Mouse (Mus musculus) heart, embryonic 12.5 days (tissue): Measurements from ENCODE around the gene Ephb2. TPM values are rescaled to one million over a fixed set of nuclear protein-coding genes. Genes with fewer than 3 reads are reported as not detected.

Source experiments
- ATAC-seq: fragments of 200-750 bp; cut with Nextera tagmentation; 2 replicates; pipeline ENCODE4 v1.8.0; 2017; ENCODE audit warnings: moderate TSS enrichment, moderate library complexity; ENCODE audit not compliant: insufficient number of reproducible peaks, low FRiP score
- H3K27ac ChIP-seq: fragments of 300-500 bp; sonication (generic); 2 replicates; pipeline ENCODE4 v1.5.1; 2016; ENCODE audit warnings: mild to moderate bottlenecking, moderate library complexity; ENCODE audit not compliant: poor library complexity, severe bottlenecking
- H3K27me3 ChIP-seq: fragments of 300-500 bp; sonication (generic); replicated peaks from 2 replicates; pipeline ENCODE4 v1.6.1; 2016; ENCODE audit warnings: mild to moderate bottlenecking, moderate library complexity
- H3K36me3 ChIP-seq: fragments of 300-500 bp; sonication (generic); 2 replicates; pipeline ENCODE4 v1.6.1; 2016; ENCODE audit warnings: mild to moderate bottlenecking, moderate library complexity
- H3K4me1 ChIP-seq: fragments of 300-500 bp; sonication (generic); replicated peaks from 2 replicates; pipeline ENCODE4 v1.6.1; 2016; ENCODE audit warnings: mild to moderate bottlenecking
- H3K4me2 ChIP-seq: fragments of 300-500 bp; sonication (generic); 2 replicates; pipeline ENCODE4 v1.6.1; 2016; ENCODE audit warnings: mild to moderate bottlenecking, moderate library complexity
- H3K4me3 ChIP-seq: fragments of 300-500 bp; sonication (generic); 2 replicates; pipeline ENCODE4 v1.5.1; 2016; ENCODE audit warnings: mild to moderate bottlenecking
- H3K9ac ChIP-seq: fragments of 300-500 bp; sonication (generic); 2 replicates; pipeline ENCODE4 v1.6.1; 2016; ENCODE audit warnings: mild to moderate bottlenecking, moderate library complexity
- H3K9me3 ChIP-seq: fragments of 300-500 bp; sonication (generic); replicated peaks from 2 replicates; pipeline ENCODE4 v1.6.1; 2016; ENCODE audit warnings: mild to moderate bottlenecking, moderate library complexity
- WGBS: fragments of 180-500 bp; shearing (Covaris S2); methylation state at CpG from one replicate; pipeline ENCODE4 v1.1.7; 2016; 5-methylcytosine and 5-hydroxymethylcytosine counted together
- polyA plus RNA-seq: library from polyadenylated mRNA; unstranded; fragments of >200 nt; fragmentation: Nextera tagmentation; extraction: Ambion mirVana; gene quantifications from 2 replicates; pipeline ENCODE4 v1.2.1, GENCODE M21; 2016

Ephb2 gene
- polyA plus RNA-seq, 1 experiment from 2014 or later: 1.5 TPM

GRCm38 (mm10) chr4:136675439-136675838 is 160.3 kb downstream of the Ephb2 start:
- 87% methylated on average over 9 of the region's 9 CpGs for WGBS
- H3K4me3 ChIP-seq: no peak overlapping the region
- no peak overlapping the region for H3K4me2 ChIP-seq
- no peak overlapping the region for H3K9ac ChIP-seq
- H3K4me1 ChIP-seq: peaks cover 12% of the 10 kb centered on the region
- no peaks in the 10 kb centered on the region for H3K36me3 ChIP-seq
- peaks cover 25% of the 10 kb centered on the region for H3K27me3 ChIP-seq
- ATAC-seq: no peak
- H3K27ac ChIP-seq: no peak overlapping the region
- no peaks in the 10 kb centered on the region for H3K9me3 ChIP-seq

GRCm38 (mm10) chr4:136672335-136673090 is 163.3 kb downstream of the Ephb2 start:
- ATAC-seq: no peak; the same call in 1 of the 2 replicates
- peaks cover 18% of the 10 kb centered on the region for H3K27me3 ChIP-seq
- H3K4me3 ChIP-seq: no peak overlapping the region
- 84% methylated on average over 19 of the region's 19 CpGs for WGBS
- H3K9ac ChIP-seq: no peak overlapping the region
- H3K4me2 ChIP-seq: no peak overlapping the region
- no peaks in the 10 kb centered on the region for H3K9me3 ChIP-seq
- H3K4me1 ChIP-seq: 0 out of 2 replicates have a peak, but pooled peaks cover 2% of the 10 kb centered on the region
- H3K36me3 ChIP-seq: no peaks in the 10 kb centered on the region
- no peak overlapping the region for H3K27ac ChIP-seq

- no peak for ATAC-seq
- H3K9me3 ChIP-seq: no peaks in the 10 kb centered on the region; the same call in none of the 2 replicates
- peaks cover 5% of the 10 kb centered on the region; the same call in 1 of the 2 replicates for H3K27me3 ChIP-seq
- no peak overlapping the region for H3K27ac ChIP-seq
- H3K4me1 ChIP-seq: 0 out of 2 replicates have a peak, but pooled peaks cover 3% of the 10 kb centered on the region
- no peak overlapping the region for H3K9ac ChIP-seq
- H3K4me2 ChIP-seq: no peak overlapping the region
- H3K36me3 ChIP-seq: no peaks in the 10 kb centered on the region
- H3K4me3 ChIP-seq: no peak overlapping the region
- 39% methylated on average over 10 of the region's 10 CpGs for WGBS
Measured at GRCm38 (mm10) chr4:136667757-136668156, 168.0 kb downstream of the Ephb2 start.

DNA sequence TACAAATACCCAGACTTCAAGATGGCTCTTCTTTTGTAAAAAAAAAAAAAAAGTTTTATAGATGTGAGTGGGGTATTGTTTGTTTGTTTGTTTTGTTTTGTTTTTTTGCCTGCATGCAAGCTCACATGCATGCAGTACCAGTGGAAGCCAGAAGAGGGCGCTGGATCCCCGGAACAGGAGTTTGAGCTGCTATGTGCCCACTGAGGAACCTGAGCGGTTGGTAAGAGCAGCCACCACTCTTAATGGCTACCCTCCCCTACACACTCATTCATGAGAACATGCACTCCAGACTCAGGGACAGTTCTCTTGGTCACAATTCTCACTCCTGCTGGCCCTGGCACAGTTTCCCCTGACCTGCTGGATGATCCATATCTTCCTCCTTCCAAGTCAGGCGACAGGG is 169.8 kb downstream of the Ephb2 start:
- 57% methylated on average over 4 of the region's 4 CpGs for WGBS

GRCm38 (mm10) chr4:136665068-136665467 is 170.7 kb downstream of the Ephb2 start:
- H3K4me3 ChIP-seq: no peak overlapping the region
- 0 out of 2 replicates have a peak, but pooled peaks cover 3% of the 10 kb centered on the region for H3K4me1 ChIP-seq
- WGBS: 67% methylated on average over 9 of the region's 9 CpGs

More for the DNA sequence above, 169.8 kb downstream of the Ephb2 start:
- H3K4me1 ChIP-seq: 0 out of 2 replicates have a peak, but pooled peaks cover 3% of the 10 kb centered on the region
- no peaks in the 10 kb centered on the region for H3K36me3 ChIP-seq
- no peak for ATAC-seq
- H3K4me3 ChIP-seq: no peak overlapping the region
- H3K27ac ChIP-seq: no peak overlapping the region
- no peaks in the 10 kb centered on the region; the same call in none of the 2 replicates for H3K9me3 ChIP-seq
- no peak overlapping the region for H3K9ac ChIP-seq
- no peak overlapping the region for H3K4me2 ChIP-seq
- H3K27me3 ChIP-seq: no peaks in the 10 kb centered on the region

DNA sequence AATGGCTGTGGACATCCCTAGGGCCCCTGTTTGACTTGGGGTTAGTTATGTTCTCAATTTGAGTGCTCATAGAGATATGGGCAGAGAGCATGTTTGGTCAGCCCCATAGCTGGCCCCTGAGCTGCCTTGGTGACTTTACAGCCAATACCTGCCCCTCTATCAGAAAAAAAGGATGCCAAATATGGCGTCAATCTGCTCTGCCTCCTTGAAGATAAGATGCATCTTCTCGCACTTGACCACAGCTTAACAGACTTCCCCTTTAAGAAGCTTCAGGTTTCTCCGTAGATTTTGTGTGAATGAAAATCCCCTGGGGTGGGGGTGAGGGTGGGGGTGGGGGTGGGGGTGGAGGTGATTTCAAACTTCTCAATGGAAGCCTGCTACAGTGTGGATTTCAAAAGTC is 177.9 kb downstream of the Ephb2 start:
- H3K9me3 ChIP-seq: no peaks in the 10 kb centered on the region
- WGBS: 60% methylated on average over 3 of the region's 3 CpGs
- ATAC-seq: no peak
- H3K9ac ChIP-seq: no peak overlapping the region
- peaks cover 6% of the 10 kb centered on the region; the same call in 1 of the 2 replicates for H3K36me3 ChIP-seq
- H3K27ac ChIP-seq: no peak overlapping the region
- 0 out of 2 replicates have a peak, but pooled peaks cover 6% of the 10 kb centered on the region for H3K27me3 ChIP-seq
- no peak overlapping the region for H3K4me3 ChIP-seq
- H3K4me2 ChIP-seq: no peak overlapping the region
- peaks cover 7% of the 10 kb centered on the region for H3K4me1 ChIP-seq

More at GRCm38 (mm10) chr4:136665068-136665467, 170.7 kb downstream of the Ephb2 start:
- no peak overlapping the region for H3K9ac ChIP-seq
- ATAC-seq: no peak
- no peak overlapping the region for H3K4me2 ChIP-seq
- H3K9me3 ChIP-seq: no peaks in the 10 kb centered on the region; the same call in none of the 2 replicates
- H3K27me3 ChIP-seq: no peaks in the 10 kb centered on the region
- H3K36me3 ChIP-seq: no peaks in the 10 kb centered on the region
- H3K27ac ChIP-seq: no peak overlapping the region

DNA sequence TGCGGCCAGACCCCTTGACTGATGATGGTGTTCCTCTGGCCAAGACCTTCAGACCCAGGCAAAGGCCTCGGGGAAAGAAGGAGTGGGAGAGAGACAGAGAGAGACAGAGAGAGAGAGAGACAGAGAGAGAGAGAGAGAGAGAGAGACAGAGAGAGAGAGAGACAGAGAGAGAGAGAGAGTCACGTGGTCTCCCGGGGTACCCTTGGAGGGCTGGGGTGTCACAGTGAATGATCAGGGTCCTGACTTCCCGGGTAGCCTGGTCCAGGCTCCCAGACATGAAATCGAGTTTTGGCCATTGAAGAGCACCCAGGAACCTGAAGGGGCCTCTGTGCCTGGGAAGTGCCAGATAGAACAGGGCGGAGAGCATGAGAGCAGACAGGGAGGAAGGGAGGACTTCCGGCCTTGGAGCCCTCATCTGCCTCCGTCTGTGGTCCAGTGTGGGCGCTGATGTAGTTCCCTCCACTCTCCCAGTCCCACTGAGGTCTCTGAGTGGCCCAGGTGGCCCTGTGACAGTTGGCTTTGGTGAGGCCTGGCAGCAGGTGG is 182.0 kb downstream of the Ephb2 start:
- WGBS: 72% methylated on average over 10 of the region's 10 CpGs
- peaks cover 16% of the 10 kb centered on the region for H3K27me3 ChIP-seq

GRCm38 (mm10) chr4:136653019-136653418 is 182.8 kb downstream of the Ephb2 start:
- H3K9ac ChIP-seq: no peak overlapping the region
- no peak overlapping the region for H3K4me3 ChIP-seq
- no peaks in the 10 kb centered on the region for H3K9me3 ChIP-seq
- 47% methylated on average over 6 of the region's 6 CpGs for WGBS
- ATAC-seq: peak; percentile 51
- H3K4me2 ChIP-seq: no peak overlapping the region
- H3K27me3 ChIP-seq: peaks cover 17% of the 10 kb centered on the region
- peaks cover 28% of the 10 kb centered on the region for H3K4me1 ChIP-seq
- H3K27ac ChIP-seq: peak overlapping the region; percentile 17; the same call in 1 of the 2 replicates
- H3K36me3 ChIP-seq: no peaks in the 10 kb centered on the region

More for the DNA sequence above, 182.0 kb downstream of the Ephb2 start:
- Histone ChIP-seq H3K36me3 (peaks cover 3% of the 10 kb centered on the region; the same call in 1 of the 2 replicates), H3K27ac (peak overlapping the region; percentile 17; the same call in 1 of the 2 replicates), H3K4me1 (peaks cover 28% of the 10 kb centered on the region), H3K9ac (no peak overlapping the region), H3K9me3 (no peaks in the 10 kb centered on the region), H3K4me2 (no peak overlapping the region), H3K4me3 (no peak overlapping the region)
- no peak for ATAC-seq

DNA sequence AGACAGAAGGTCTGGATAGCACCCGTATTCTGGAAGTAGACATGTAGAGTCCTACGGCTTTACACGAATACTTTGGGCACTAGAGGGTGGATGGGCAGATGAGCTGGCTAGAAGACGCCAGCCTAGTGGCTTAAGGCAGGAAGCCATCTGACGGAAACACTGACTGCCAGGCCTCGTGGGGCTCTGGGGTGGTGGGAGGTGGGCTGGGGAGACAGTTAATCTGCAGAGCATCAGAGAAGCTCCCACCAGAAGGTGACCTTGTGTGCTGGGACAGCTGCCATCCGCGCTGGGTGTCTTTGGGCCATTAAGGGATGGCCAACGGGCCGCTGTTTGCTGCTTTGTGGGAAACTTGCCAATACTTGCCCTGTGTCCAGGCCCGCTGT is 183.3 kb downstream of the Ephb2 start:
- WGBS: 63% methylated on average over 11 of the region's 11 CpGs

GRCm38 (mm10) chr4:136651882-136652527 is 183.8 kb downstream of the Ephb2 start:
- Histone ChIP-seq H3K27ac (0 out of 2 replicates have a peak overlapping the region, but pooled peaks have one; percentile 50), H3K9me3 (peaks cover 2% of the 10 kb centered on the region; the same call in 1 of the 2 replicates), H3K36me3 (no peaks in the 10 kb centered on the region), H3K4me3 (no peak overlapping the region), H3K9ac (no peak overlapping the region), H3K4me2 (no peak overlapping the region), H3K4me1 (peaks cover 28% of the 10 kb centered on the region), H3K27me3 (peaks cover 22% of the 10 kb centered on the region)
- 75% methylated on average over 13 of the region's 13 CpGs for WGBS
- peak; percentile 10; the same call in 1 of the 2 replicates for ATAC-seq

More for the DNA sequence above, 183.3 kb downstream of the Ephb2 start:
- Histone ChIP-seq H3K27me3 (peaks cover 22% of the 10 kb centered on the region), H3K27ac (peak overlapping the region; percentile 50; the same call in 1 of the 2 replicates), H3K4me2 (no peak overlapping the region), H3K9me3 (no peaks in the 10 kb centered on the region), H3K36me3 (no peaks in the 10 kb centered on the region), H3K4me1 (peaks cover 28% of the 10 kb centered on the region), H3K9ac (no peak overlapping the region), H3K4me3 (no peak overlapping the region)
- ATAC-seq: peak; percentile 28
